Mouse (Mus musculus) heart, adult 9 months (tissue): ENCODE measurements around the gene 4930555G01Rik.
"Not testable (repeated sequence)": the region's sequence is repeated elsewhere in the genome, so short reads cannot be mapped to it uniquely, and the experiment has no call there.

ENCODE experiments used
- DNase-seq, 2 experiments: peaks; one replicate each; pipeline ENCODE4 v3.0.0; 2022; ENCODE audit warnings: low spot score in 2 of 2

The 4930555G01Rik gene

DNA sequence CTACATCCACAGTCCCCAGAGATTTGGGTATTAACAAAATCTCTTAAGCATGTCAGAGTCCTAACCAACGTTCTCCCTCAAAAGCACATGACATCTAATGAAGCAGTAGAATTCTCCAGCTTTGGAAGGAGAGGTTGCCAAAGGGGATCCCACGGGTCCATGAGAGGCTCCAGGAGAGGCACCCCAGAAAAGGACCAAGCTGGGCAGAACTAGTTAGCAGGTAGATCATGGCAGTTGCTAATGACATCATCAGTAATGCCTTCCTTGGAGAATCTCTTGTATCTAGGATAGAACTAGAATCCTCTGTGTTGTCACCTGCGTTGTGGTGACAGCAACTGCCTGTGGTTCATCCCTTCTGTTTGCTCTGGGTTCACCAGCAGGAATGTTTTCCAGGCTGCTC, at the start of gene 4930555G01Rik:
4930555G01Rik (plus strand) TSS at position 301 of the 400 bp plus-strand sequence.
- DNase-seq, result not testable (repeated sequence)

DNA sequence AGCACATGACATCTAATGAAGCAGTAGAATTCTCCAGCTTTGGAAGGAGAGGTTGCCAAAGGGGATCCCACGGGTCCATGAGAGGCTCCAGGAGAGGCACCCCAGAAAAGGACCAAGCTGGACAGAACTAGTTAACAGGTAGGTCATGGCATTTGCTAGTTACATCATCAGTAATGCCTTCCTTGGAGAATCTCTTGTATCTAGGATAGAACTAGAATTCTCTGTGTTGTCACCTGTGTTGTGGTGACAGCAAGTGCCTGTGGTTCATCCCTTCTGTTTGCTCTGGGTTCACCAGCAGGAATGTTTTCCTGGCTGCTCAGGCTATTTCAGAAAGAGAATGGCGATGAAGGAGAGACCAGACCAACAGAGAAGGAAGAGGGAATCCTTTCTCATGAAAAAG, 34.8 kb upstream of the 4930555G01Rik start, which contains the start of gene Gm3298:
Gm3298 (plus strand) TSS at position 301 of the 400 bp plus-strand sequence.
- not testable (repeated sequence) for DNase-seq

DNA sequence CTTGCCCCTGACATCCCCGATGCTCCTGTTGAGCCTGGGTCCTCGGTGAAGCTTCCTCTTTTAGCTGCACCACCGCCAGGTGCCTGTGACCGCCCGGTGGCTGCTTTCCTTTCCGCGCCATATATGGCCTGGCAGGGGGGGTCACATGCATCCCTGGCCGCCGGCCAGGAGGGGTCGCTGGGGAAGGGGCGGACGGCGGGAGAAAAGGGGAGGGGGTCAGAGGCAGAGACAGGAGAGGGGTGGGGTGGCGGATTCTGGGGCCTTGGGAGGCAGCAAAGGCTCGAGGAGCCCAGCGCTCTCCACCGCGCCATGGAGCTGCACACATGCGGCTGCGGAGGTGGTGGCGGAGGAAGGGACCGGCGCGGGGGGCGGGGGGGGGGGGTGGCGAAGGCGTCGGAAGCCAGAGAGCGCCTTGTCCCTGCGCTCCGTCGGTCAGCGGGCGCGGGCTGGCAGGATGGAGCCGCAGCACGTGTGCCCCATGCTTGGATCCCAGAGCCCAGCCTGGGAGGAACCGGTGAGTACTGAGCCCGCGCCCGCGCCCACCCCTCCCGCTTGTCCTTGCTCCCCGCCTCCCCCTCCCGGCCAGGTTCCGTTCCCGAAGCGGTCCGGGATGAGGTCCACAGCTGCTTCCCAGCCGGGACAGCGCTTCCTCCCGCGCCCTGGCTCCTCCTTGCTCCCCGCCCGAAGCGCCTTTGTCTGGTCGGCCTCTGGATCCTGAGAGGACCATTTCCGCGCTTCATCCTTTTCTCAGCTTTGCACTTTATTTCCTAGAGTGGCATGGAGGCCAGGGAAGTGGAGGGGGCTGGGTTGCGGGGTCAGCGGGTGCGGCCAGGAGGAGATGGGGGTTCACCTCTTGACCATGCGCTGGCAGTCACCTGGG, 20.4 kb downstream of the 4930555G01Rik start, which contains the start of gene Gm8281:
Gm8281 (plus strand) TSS at position 430 of the 880 bp plus-strand sequence.
- DNase-seq, result peak; percentile 0 to 13
